Mouse (Mus musculus): ENCODE data around the gene Chrd. TPM values are rescaled to one million over a fixed set of nuclear protein-coding genes. Genes with fewer than 3 reads are reported as not detected.

The Chrd gene
- total RNA-seq, 2 experiments from 2014 or later: 39.9 to 47.0 TPM

DNA sequence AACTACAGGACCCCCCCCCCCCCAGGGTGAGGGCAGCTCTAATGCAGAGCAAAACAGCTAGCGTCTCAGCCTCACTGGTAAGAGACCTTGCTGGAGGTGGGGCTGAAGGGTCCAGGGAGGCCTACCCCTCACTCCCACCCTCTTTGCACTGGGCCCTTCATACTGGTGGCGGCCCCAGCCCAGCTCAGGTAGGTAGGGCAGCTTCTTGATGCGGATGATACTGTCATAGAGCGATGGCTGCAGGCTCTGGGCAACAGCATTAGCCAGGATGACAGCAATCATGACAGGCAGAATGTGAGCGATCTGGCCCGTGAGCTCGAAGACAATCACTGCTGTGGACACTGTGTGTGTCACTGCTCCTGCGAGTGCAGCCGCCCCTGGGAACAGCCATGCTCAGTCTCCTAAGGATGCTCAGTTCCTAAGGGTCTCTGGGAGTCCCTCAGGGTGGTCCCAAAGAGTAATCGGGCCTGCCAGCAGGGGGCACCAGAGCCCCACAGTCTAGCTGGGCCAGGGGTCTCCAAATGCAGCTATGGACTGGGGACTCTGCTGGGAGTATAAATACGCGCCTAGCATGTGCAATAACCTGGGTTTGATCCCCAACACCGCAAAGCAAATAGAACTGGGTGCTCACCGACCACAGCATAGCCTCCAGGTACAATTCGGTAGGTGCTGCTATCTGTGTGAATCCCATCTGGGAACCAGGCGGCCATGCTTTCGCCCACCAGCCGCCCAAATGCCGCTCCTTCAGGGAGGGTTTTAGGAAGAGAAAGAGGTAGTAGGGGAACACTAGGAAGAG is 23.8 kb upstream of the Chrd start:
- DNase-seq (ENCODE audit: low spot score in 2 of 2): peak in 1 of 2 experiments; percentile 12

DNA sequence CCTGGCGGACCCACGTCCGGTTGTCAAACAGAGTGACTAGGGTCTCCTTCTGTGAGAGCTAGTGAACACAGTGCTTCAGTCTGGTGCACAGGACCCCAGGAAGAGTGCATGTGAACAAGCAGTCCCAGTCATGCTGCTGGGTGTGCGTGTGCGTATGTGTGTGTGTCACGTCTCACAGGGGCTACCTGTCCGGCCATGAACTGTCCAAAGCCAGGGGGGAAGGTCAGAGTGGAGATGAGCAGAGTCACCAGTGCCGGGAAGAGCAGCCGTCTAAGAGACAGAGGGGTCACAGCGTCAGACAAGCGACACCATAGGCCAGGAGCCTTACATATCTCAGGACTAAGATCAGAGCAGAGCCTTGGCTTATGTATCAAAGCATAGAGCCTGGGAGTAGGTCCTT is 22.6 kb upstream of the Chrd start:
- DNase-seq (ENCODE audit: low spot score in 2 of 2): no peak

DNA sequence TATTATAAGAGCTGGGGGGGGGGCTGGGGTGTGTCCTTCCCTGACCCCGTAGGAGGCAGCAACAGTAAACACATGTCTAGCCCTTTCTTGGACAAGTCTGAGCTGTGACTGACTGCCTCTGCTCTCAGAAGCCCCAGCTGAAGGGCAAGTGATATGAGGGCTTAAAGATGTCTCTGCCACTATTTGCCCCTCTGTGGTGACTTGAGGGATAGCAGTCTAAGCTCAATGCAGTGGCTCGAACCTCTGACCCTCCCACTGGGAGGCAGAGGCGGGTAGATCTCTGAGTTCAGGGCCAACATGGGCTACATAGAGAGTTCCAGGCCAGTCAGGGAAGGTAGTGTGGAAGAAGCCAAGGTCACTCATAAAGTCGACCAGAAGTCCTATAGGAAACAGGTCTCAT is 22.1 kb upstream of the Chrd start:
- no peak for DNase-seq (ENCODE audit: low spot score in 2 of 2)

DNA sequence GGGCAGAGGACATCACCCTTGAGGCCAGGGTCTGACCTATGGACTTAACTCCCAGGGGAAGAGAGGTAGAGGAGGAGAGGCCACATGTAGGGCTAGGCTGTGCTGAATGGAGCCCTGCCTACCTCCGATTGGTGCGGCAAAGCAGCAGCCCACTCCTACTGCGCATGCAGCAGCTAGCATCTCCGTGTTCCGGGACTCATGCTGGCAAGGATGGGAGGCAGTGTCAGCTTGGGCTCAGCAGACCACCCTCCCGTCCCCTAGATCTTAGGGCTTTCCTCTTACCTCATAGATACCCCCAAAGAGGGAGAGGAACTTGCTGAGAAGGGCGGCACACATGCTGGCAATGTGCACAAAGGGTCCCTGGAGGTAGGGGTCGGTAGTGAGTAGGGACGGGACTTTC is 20.7 kb upstream of the Chrd start:
- no peak for DNase-seq (ENCODE audit: low spot score in 2 of 2)

DNA sequence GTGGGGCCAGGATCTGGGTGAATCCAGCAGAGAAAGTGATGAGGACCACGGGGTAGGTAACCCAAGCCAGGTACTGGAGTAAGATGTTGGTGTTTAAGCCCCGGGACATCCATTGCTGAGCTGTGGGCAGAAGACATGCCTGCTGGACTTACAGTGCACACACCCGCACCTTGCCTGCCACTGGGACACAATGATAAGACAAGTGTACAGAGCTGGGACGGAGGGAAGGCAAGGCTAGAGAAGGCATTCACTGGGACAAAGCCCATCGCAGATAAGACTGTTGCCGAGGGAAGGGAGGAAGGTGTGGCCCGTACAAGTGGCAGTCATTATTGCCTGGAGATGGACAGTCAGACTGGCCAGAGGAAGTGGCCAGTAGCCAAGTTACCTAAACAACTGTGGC is 20.0 kb upstream of the Chrd start:
- no peak for DNase-seq (ENCODE audit: low spot score in 2 of 2)

DNA sequence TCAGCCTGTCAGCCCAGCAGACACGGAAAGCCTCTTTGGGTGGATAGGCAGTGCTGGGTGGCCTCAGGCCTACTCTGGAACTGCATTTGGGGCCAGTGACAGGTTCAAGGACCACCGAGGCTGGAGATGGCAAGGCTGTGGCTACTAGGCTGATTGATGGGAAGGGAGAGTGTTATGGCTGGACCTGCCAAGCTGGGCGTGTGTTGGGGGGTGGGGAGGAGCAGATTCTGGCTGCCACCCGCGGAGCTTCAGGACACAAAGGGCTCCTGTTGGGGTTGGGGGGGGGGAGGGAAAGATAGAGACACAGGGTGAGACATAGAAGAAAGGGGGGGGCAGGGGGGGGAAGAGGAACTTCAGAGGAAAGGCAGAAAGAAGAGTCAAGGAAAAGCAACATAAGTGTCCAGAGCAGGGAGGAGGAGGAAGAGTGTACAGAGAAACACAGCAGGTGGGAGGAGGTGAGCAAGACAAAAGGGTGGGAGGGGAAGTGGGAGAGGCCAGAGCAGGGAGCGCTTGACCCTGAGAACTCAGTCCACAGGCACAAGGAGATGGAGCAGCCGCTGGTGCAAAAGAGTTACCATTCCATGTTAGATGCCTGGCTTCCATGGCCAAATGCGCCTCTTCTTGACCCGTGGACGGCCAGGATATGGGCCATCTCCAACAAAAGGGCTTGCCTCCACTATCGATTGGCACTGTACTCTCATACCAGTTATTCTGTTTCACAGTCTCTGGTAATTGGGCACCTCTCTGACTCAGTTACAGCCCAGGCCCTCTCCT is 18.4 kb upstream of the Chrd start:
- DNase-seq (ENCODE audit: low spot score in 2 of 2): no peak

DNA sequence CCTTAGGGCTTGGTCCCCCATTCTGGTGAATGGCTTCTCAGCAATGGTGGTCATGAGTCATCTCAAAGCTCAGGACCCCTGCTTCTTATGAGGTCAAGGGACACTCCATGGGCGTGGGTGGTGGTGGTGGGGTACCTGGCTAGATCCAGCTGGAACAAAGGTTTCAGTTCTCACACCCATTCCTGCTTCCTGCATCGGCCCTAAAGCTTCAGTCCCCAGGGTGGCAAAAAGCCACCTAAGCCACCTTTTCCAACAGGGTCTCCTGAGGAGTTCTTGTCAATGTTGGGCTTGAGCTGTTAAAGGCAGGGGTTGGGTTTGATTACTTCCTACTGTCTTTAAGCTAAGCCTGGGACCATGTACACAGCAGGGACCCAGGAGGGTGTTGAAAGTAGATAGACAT is 17.8 kb upstream of the Chrd start:
- no peak for DNase-seq (ENCODE audit: low spot score in 2 of 2)

DNA sequence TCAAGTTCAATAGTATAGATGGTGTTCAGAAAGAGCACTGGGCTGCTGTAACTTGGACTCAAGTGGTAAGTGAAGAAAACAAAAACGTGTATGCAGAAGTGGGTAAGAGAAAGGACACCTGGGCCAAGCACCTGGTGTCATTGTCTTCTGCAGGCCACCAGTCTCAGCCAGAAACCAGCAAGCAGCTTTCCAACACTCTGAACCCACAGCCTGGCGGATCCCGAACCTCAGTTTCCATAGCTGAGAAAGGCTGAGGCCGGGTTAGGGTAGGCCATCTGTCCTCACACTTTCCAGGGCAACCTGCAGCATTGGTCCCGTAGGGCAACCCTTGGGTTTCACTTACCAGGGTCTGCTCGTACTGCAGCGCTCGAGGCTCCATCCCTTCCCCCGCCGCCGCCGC is 17.4 kb upstream of the Chrd start:
- DNase-seq (ENCODE audit: low spot score in 2 of 2): no peak

DNA sequence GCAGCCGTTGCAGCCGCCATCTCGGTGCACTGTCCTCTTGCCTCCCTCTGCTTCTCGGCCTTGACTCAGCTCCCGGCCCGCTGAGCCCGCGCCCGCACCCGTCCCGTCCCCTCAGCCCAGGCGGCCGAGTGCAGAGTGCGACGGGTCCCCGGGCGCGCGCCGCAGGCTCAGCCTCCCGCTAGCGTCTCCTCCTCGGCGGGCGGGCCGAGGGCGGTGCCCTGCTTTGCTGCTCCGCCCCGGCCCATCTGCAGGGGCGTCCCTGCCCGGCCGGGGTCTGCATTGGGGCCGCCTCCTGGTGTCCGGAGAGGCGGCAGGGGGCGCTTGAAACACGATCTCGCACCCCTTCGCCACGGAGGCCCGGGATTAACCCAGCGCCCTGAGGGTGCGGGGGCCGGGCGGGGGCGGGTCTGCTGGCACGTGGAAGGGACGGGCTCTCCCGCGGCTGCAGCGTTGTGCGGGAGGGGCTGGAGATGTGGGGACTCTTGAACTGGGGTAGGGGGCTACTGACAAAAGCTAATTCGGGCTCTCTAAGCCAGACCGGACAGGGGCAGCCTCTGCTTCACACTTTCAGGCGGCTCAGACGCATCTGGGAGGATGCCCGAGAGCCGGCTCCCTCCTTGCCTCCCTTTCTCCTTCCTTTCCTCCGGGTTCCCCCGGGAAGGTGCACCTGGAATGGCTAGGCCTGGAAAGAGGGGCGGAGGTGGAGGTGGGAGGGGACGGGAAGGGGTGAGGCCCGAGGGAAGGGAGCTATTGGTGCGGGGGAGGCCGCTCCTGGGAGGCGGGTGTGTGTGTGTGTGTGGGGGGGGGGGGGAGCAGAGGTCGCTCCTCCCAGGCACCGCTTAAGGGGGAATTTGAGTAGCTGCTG is 16.7 kb upstream of the Chrd start:
- peak; percentile 74 to 87 for DNase-seq (ENCODE audit: low spot score in 2 of 2)

DNA sequence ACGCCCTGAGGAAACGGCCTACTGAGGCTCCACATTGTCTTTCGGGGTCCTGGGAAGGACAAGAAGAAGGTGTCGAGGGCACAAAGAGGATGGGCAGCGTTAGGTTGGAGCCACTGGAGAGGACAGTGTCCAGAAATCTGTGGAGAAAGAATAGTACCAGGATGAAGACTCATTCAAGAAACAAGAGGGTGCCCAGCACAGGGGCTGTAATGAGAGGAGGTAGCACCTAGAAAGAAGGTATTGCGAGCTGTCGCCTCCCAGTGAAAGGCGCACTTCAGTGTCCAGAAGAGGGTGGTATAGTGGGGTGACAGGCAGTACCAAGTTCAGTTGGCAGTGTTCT is 16.1 kb upstream of the Chrd start:
- DNase-seq (ENCODE audit: low spot score in 2 of 2): no peak

DNA sequence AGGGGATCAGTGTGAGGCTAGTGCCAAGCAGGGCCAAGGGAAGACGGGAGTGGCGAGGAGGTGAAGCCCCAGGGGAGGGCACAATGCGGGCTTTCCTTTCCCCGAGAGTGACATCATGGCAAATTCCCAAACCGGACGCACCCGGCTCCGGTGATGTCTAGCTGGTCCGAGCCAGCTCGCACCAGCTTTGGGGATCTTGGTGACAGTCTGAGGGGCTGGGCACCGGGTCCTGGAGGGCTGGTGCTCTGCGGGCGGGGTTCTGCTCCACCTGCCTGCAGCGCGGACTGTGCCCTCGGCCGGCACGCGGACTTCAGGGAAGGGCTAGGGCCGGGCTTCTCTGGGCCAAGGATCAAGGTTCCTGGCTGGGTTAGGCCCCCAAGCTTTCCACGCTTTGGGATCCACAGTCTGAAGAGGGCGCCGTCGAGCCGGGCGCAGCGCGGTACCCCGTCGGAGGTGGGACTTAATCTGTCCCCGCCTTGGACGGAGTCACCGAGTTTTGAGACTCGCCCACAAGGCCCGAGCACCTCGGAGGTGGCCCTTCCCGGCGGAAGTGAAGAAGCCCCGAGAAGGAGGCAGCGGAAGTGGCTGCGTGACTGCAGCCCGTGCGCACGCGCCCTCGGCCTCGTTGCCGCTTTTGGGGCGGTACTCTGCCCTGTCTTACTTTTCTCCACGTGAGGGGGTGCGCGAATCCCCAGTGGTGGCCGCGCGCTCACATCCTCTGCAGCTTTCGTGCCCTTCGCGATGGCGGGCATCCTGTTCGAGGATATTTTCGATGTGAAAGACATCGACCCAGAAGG is 15.5 kb upstream of the Chrd start, which contains the start of the genes Polr2h and Clcn2:
TSS of gene Polr2h (plus strand) at position 485 of the 797 bp plus-strand sequence.
TSS of gene Clcn2 (minus strand) at position 566 of the 797 bp plus-strand sequence.
- DNase-seq (ENCODE audit: low spot score in 2 of 2): peak; percentile 96

DNA sequence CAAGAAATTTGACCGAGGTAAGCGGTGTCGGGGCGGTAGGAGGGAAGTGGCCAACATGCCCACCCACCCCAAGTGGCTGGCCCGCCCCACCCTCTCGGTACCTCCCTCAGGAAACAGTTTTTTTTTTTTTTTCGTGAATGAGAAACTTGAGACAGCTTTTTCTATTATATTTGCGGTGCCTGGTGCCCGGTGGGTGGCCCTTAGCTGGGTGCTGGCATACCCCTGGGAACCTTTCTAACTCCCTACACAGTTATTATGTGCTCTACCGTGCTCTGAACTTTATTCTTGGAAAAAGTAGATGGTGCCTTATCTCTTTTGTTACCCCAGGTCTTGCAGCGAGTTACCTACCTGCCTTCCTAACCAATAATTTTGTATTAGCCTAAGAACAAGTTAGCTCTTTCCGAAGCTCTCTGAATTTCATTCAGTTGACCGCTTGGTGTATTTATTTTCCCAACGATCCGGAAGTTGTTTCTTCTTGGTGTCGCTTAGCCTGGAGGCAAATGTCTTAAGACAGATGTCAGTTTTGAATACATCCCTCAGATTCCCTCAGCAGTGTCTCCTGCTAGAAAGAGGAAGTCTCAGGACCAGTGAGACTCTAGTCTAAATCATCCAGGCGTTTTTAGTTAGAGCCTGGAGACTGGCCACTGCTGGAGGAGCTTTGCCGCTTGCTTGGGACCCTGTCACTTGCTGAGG is 14.8 kb upstream of the Chrd start:
- no peak for DNase-seq (ENCODE audit: low spot score in 2 of 2)

DNA sequence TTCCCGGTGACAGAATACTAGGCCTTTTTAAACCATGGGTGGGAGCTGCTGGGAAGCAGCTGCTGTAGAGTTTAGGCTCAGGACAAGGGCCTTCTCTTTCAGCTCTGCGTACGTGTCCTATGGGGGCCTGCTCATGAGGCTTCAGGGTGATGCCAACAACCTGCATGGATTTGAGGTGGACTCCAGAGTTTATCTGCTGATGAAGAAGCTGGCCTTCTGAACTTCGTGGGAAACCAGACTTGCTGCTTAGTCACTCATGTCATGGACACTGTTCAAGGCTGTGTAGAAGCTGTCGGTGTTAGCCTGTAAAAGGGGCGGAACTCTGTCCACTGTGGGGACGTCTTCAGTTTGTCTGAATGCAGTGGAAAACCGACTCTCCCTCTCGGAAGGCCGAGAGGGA is 11.1 kb upstream of the Chrd start:
- DNase-seq (ENCODE audit: low spot score in 2 of 2): no peak

DNA sequence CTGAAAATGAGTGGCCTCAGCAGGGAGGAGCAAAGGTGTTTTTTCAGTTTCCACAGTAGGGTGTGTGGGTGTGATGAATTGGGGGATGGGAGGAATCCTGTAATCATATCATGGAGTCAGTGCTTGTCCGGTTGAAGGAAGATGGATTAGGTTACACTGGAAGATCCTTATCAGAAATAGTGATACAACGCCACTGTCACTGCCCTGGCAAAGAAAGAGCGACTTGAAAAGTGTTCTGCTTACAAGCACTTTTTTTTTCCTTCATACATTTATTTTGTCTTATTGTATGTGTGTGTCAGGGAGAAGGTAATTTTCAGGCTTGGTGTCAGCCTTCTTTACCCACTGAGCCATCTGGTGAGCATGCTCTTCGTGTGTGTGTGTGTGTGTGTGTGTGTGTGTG is 10.2 kb upstream of the Chrd start:
- no peak for DNase-seq (ENCODE audit: low spot score in 2 of 2)

DNA sequence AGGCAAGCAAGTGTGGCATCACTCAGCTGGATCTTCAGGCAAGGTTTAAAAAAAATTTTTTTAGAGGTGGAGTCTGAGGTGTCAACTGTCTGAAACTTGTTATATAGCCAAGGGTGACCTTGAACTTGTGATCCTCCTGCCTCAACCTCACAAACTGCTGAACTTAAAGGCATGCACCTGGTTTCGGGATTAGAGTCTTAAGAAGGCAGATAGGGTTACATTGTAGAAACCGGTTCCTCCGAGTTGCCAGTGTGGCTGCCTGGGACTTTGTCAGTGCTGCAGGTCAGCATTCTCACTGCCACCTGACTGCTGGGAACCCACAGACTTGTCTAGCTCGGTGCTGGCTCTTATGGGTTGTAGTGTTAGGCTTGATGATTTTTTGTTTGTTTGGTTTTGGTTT is 9.7 kb upstream of the Chrd start:
- no peak for DNase-seq (ENCODE audit: low spot score in 2 of 2)

DNA sequence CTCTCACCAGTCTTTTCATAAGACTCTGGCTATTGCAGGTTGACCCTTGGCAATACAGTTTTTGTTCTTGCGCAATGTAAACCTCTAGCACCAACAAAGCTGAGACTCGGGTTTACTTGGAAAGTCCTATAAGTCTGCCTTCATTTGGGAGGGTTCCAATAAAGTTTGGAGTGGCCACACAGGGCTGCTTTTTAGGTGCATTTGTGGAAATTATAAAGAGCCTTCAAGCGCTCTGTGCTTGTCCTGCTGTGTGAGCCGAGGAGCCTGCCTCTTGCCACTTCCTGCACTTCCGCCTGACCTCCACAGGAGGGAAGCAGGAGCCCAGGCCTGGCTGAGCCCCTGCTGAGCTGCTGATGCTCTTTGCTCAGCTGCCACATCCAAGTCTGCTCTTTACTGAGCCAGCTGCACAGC is 8.6 kb upstream of the Chrd start:
- peak in 1 of 2 experiments; percentile 34 for DNase-seq (ENCODE audit: low spot score in 2 of 2)

DNA sequence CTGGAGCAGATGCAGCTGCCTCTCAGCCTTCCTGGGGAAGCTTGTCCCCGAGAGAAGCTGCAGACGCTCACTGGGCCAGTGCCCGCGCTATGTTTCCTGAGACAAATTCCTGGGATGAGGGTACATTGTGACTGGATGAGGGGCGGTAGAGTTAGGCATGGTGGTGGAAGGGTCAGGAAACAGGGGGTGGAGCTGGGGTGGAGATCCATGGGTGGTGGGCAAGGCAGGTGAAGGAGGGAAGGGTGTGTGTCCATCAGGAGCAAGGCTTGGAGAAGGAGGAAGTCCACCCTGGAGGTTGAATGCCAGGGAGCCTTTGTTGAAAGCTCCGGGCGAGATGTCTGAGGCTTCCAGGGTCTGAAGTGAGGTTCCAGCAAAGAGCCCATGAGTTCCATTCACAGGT is 7.6 kb upstream of the Chrd start:
- DNase-seq (ENCODE audit: low spot score in 2 of 2): no peak

DNA sequence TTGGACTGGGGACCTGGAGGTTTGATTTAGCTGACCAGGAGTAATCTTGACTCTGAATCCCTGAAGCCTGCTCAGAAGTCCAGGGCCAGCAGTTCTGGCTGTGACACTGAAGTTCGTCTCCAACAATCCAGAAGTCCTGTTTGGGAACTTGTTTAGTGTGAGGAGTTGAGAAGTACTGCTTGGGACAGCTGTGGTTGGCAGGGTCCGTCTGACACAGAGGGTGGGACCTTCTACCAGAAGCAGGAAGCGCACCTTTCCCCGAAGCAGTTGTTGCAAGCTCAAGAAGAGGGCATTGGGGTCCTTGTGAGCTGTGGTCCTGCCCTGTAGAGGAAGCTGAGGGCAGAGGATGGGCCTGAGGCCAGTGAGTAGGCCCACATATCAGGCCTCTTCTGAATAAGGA is 7.2 kb upstream of the Chrd start:
- DNase-seq (ENCODE audit: low spot score in 2 of 2): no peak

DNA sequence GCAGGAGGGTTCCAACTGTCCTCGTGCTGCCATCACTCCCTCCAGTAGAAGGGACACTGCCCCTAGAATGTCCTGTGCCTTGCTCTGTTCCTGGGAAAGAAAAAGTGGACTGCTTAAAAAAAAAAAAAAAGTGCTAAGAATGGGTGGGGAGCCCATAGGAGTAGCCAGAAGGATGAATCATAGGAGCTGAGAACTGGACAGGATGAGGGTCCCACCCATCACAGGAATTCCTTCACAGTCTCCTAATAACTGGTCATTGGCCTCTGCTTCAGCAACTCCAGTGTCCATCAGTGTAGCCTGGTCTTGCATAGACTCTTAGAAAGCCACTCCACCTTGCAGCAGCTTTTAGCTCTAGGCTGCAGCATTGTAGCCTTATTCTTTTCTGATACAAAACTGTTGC is 6.5 kb upstream of the Chrd start:
- DNase-seq (ENCODE audit: low spot score in 2 of 2): no peak

DNA sequence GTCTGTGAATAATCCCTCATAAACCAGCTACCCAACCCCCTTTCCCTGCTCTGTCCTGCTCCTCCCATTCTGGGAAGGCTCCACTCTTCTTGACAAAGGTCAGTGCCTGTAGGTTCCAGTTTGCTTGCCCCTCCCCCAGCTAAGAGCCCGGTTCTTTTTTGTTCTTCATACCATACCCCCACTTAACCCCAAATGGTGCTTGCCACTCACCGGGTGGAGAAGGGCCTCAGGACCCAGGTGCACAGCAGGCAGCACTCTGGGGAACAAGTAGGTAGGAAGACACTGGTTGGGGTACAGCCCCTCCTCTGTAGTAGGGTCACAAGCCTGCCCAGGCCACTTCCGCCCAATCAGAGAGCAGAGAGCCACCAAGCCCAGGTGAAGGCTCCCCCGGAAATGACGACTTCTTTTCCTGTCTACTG is 2.6 kb upstream of the Chrd start:
- no peak for DNase-seq (ENCODE audit: low spot score in 2 of 2)
